Mouse (Mus musculus): Measurements from ENCODE around the gene Gm42791.

GRCm38 (mm10) chr5:149006362-149007294 lies 11.7 kb upstream of the Gm42791 start:
- peak; percentile 85 for TF ChIP-seq CTCF (IDR thresholded peaks at IDR 0.05; ENCODE audit: control insufficient read depth, insufficient read depth, insufficient replicate concordance, low read depth, low read length)
- 0 out of 2 replicates have a peak, but pooled peaks have one; percentile 34 for TF ChIP-seq POLR2A (IDR thresholded peaks at IDR 0.05; ENCODE audit: control insufficient read depth, low read depth, low read length)

Data from testis, adult 2 months (tissue).